Mouse (Mus musculus) thymus, postnatal 25 days (tissue): ENCODE measurements at regions not wholly inside any gene's neighbourhood (a gene's known extent, or its start where the extent isn't known, plus 50 kb on each side); places are given as distances from the start of the nearest gene placed in this dataset.

Source experiments
- DNase-seq: peaks from one replicate; pipeline ENCODE4 v3.0.0; 2022

- no peak for DNase-seq
These were observed 52.0 kb downstream of the Gm11983 start for GRCm38 (mm10) chr11:6785471-6785870.

GRCm38 (mm10) chr11:6782826-6783225, 54.6 kb downstream of the Gm11983 start:
- DNase-seq = no peak

GRCm38 (mm10) chr11:6779752-6780151, 57.7 kb downstream of the Gm11983 start:
- DNase-seq = no peak

GRCm38 (mm10) chr11:6778596-6779360, 58.7 kb downstream of the Gm11983 start:
- DNase-seq = no peak

GRCm38 (mm10) chr11:6777566-6777965, 59.9 kb downstream of the Gm11983 start:
- no peak for DNase-seq

GRCm38 (mm10) chr11:6774656-6775055, 62.8 kb downstream of the Gm11983 start:
- no peak for DNase-seq

GRCm38 (mm10) chr11:6773951-6774350, 63.5 kb downstream of the Gm11983 start:
- DNase-seq = no peak

- DNase-seq = no peak
These were observed 64.1 kb downstream of the Gm11983 start for GRCm38 (mm10) chr11:6773364-6773763.

- no peak for DNase-seq
These were observed 68.1 kb downstream of the Gm11983 start for GRCm38 (mm10) chr11:6769437-6769765.

GRCm38 (mm10) chr11:6768599-6769436, 68.6 kb downstream of the Gm11983 start:
- peak; percentile 79 for DNase-seq

GRCm38 (mm10) chr11:6766725-6767124, 70.7 kb downstream of the Gm11983 start:
- DNase-seq = no peak

GRCm38 (mm10) chr11:6765333-6765957, 72.0 kb downstream of the Gm11983 start:
- DNase-seq = no peak

GRCm38 (mm10) chr11:6764186-6764585, 73.3 kb downstream of the Gm11983 start:
- DNase-seq = no peak

- DNase-seq = no peak
These were observed 74.5 kb downstream of the Gm11983 start for GRCm38 (mm10) chr11:6763001-6763400.

- DNase-seq = no peak
These were observed 75.4 kb downstream of the Gm11983 start for GRCm38 (mm10) chr11:6761876-6762628.

- DNase-seq = no peak
These were observed 77.9 kb downstream of the Gm11983 start for GRCm38 (mm10) chr11:6759578-6759977.

GRCm38 (mm10) chr11:6739439-6739838, 81.1 kb downstream of the Ramp3 start:
- DNase-seq = no peak

GRCm38 (mm10) chr11:6738581-6738980, 80.3 kb downstream of the Ramp3 start:
- no peak for DNase-seq

- DNase-seq = no peak
These were observed 79.8 kb downstream of the Ramp3 start for GRCm38 (mm10) chr11:6738163-6738562.

GRCm38 (mm10) chr11:6734746-6735430, 76.6 kb downstream of the Ramp3 start:
- no peak for DNase-seq

- DNase-seq = no peak
These were observed 73.2 kb downstream of the Ramp3 start for GRCm38 (mm10) chr11:6731505-6731904.
